Mouse (Mus musculus): ENCODE measurements around the gene Srgap2.

- TF ChIP-seq POLR2A (IDR thresholded peaks at IDR 0.05; ENCODE audit: extremely low read depth, insufficient read depth, low read length) (no peak), CTCF (IDR thresholded peaks at IDR 0.05; ENCODE audit: extremely low read depth, insufficient read depth, low read length) (no peak)
Measured at GRCm38 (mm10) chr1:131288938-131289337, 238.2 kb downstream of the Srgap2 start.

Measured in cortical plate, adult 2 months (tissue).